Mouse (Mus musculus) megakaryocyte, embryonic 14.5 days (primary cell): Measurements from ENCODE around the gene Lrmda.

Experiments used
- FLI1 ChIP-seq: IDR thresholded peaks from 2 replicates; pipeline ENCODE4 v1.6.1; 2012; ENCODE audit warnings: low read length, inconsistent platforms, mixed read lengths
- GATA1 ChIP-seq: IDR thresholded peaks from 3 replicates; pipeline ENCODE4 v1.6.1; 2012; ENCODE audit warnings: mixed read lengths, low read length, inconsistent platforms, borderline replicate concordance

- TF ChIP-seq GATA1 (no peak), FLI1 (no peak)
Observed at GRCm38 (mm10) chr14:22800020-22800419, 780.5 kb downstream of the Lrmda start.
